Mouse (Mus musculus) neutrophil, adult 83 days (primary cell): ENCODE measurements around the gene Pet117. TPM values are rescaled to one million over a fixed set of nuclear protein-coding genes. Genes with fewer than 3 reads are reported as not detected.

Experiments used
- total RNA-seq, 2 experiments: library from RNA; stranded (reverse); gene quantifications; one replicate each; pipeline ENCODE4 v1.2.4; 2023

The Pet117 gene
- 1 to 10 TPM; 3.7 to 4.5 TPM for total RNA-seq

DNA sequence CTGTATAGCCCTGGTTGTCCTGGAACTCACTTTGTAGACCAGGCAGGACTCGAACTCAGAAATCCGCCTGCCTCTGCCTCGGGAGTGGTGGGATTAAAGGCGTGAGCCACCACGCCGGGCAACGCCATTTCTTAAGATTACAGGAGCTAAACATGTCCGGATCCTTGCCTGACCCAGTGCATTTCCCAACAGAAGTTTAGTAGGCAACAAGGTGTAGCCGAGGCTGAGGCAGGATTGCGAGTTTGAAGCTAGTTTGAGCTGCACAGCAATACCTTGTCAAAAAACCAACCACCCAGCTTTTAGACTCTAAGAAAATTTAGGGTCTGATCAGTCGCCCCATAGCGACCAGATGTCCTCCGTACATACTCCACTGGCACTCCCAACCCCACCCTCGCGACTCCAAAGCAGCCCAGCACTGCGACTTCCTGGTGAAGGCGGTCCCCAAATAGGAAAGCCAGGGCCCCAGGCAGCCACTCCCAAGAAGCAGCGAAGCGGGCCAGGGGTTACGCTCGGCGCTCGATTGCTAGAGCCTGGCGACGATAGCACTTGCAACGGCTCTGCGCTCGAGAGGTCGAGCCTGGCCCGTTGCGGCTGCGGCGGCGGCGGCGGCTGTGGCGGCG lies at the start of gene Pet117, which contains the start of gene Kat14:
Pet117 (plus strand) TSS at position 597 of the 620 bp plus-strand sequence.
Kat14 (plus strand) TSS at position 584 of the 620 bp plus-strand sequence.

GRCm38 (mm10) chr2:144331401-144332302 lies 37.1 kb upstream of the Pet117 start, which contains the start of gene Ovol2:
Gene Ovol2, minus strand, starts transcription at chr2:144332146.

Other genes starting within 250 kb of the Pet117 start
- 1 to 10 TPM; 4.8 to 5.6 TPM for gene Mgme1, start 98.3 kb upstream of the Pet117 start, total RNA-seq
- gene Snx5, start 98.1 kb upstream of the Pet117 start, total RNA-seq: 100 to 1,000 TPM in 1 of 2 experiments, 10 to 100 TPM in 1; 96.9 to 107 TPM
- gene Ovol2, start 36.9 kb upstream of the Pet117 start, total RNA-seq: not detected
- gene Kat14, start within 50 bp of the Pet117 start, total RNA-seq: 10 to 100 TPM; 18.5 to 18.7 TPM
- under 1 TPM in 1 of 2 experiments, not detected in 1; 0.59 TPM for gene Dzank1, start 158.4 kb downstream of the Pet117 start, total RNA-seq
- 10 to 100 TPM; 13.9 to 14.1 TPM for gene Polr3f, start 158.7 kb downstream of the Pet117 start, total RNA-seq
- gene Rbbp9, start 181.9 kb downstream of the Pet117 start, total RNA-seq: 1 to 10 TPM; 2.8 to 2.9 TPM
- 10 to 100 TPM; 41.2 to 43.7 TPM for gene Sec23b, start 187.2 kb downstream of the Pet117 start, total RNA-seq
- 1 to 10 TPM; 5.1 TPM for gene Smim26, start 225.1 kb downstream of the Pet117 start, total RNA-seq
- gene Dtd1, start 230.9 kb downstream of the Pet117 start, total RNA-seq: 10 to 100 TPM in 1 of 2 experiments, 1 to 10 TPM in 1; 8.3 to 10.3 TPM